Mouse (Mus musculus) heart, embryonic 12.5 days (tissue): ENCODE data around the gene Slc5a10. TPM values are rescaled to one million over a fixed set of nuclear protein-coding genes. Genes with fewer than 3 reads are reported as not detected.

ENCODE experiments used
- ATAC-seq: fragments of 200-750 bp; cut with Nextera tagmentation; 2 replicates; pipeline ENCODE4 v1.8.0; 2017; ENCODE audit warnings: moderate TSS enrichment, moderate library complexity; ENCODE audit not compliant: insufficient number of reproducible peaks, low FRiP score
- H3K27ac ChIP-seq: fragments of 300-500 bp; sonication (generic); 2 replicates; pipeline ENCODE4 v1.5.1; 2016; ENCODE audit warnings: mild to moderate bottlenecking, moderate library complexity; ENCODE audit not compliant: poor library complexity, severe bottlenecking
- H3K27me3 ChIP-seq: fragments of 300-500 bp; sonication (generic); replicated peaks from 2 replicates; pipeline ENCODE4 v1.6.1; 2016; ENCODE audit warnings: mild to moderate bottlenecking, moderate library complexity
- H3K36me3 ChIP-seq: fragments of 300-500 bp; sonication (generic); 2 replicates; pipeline ENCODE4 v1.6.1; 2016; ENCODE audit warnings: mild to moderate bottlenecking, moderate library complexity
- H3K4me1 ChIP-seq: fragments of 300-500 bp; sonication (generic); replicated peaks from 2 replicates; pipeline ENCODE4 v1.6.1; 2016; ENCODE audit warnings: mild to moderate bottlenecking
- H3K4me2 ChIP-seq: fragments of 300-500 bp; sonication (generic); 2 replicates; pipeline ENCODE4 v1.6.1; 2016; ENCODE audit warnings: mild to moderate bottlenecking, moderate library complexity
- H3K4me3 ChIP-seq: fragments of 300-500 bp; sonication (generic); 2 replicates; pipeline ENCODE4 v1.5.1; 2016; ENCODE audit warnings: mild to moderate bottlenecking
- H3K9ac ChIP-seq: fragments of 300-500 bp; sonication (generic); 2 replicates; pipeline ENCODE4 v1.6.1; 2016; ENCODE audit warnings: mild to moderate bottlenecking, moderate library complexity
- H3K9me3 ChIP-seq: fragments of 300-500 bp; sonication (generic); replicated peaks from 2 replicates; pipeline ENCODE4 v1.6.1; 2016; ENCODE audit warnings: mild to moderate bottlenecking, moderate library complexity
- WGBS: fragments of 180-500 bp; shearing (Covaris S2); methylation state at CpG from one replicate; pipeline ENCODE4 v1.1.7; 2016; 5-methylcytosine and 5-hydroxymethylcytosine counted together
- polyA plus RNA-seq: library from polyadenylated mRNA; unstranded; fragments of >200 nt; fragmentation: Nextera tagmentation; extraction: Ambion mirVana; gene quantifications from 2 replicates; pipeline ENCODE4 v1.2.1, GENCODE M21; 2016

The Slc5a10 gene
- not detected in 2 replicates for polyA plus RNA-seq

GRCm38 (mm10) chr11:61720636-61721035 is at the start of gene Slc5a10:
Gene Slc5a10 (minus strand): TSS chr11:61720826.
- Histone ChIP-seq H3K9ac (no peak within 1 kb of the TSS), H3K9me3 (no peaks in the 10 kb centered on the region), H3K4me3 (no peak within 1 kb of the TSS), H3K27ac (no peak within 1 kb of the TSS), H3K4me1 (no peaks in the 10 kb centered on the region), H3K4me2 (no peak within 1 kb of the TSS), H3K36me3 (no peaks in the 10 kb centered on the region), H3K27me3 (no peaks in the 10 kb centered on the region)
- no peak for ATAC-seq
- WGBS, result 80% methylated on average over 3 of the region's 3 CpGs

GRCm38 (mm10) chr11:61761584-61762407 is 41.2 kb upstream of the Slc5a10 start, which contains the start of gene Prpsap2:
Gene Prpsap2 (minus strand): TSS chr11:61762088.
- WGBS, result under 1% methylated on average over 51 of the region's 51 CpGs
- Histone ChIP-seq H3K4me1 (peaks cover 4% of the 10 kb centered on the region; the same call in 1 of the 2 replicates), H3K4me2 (peak within 1 kb of the TSS; percentile 70), H3K27me3 (no peaks in the 10 kb centered on the region), H3K4me3 (peak within 1 kb of the TSS; percentile 80), H3K27ac (peak within 1 kb of the TSS; percentile 82), H3K36me3 (peaks cover 6% of the 10 kb centered on the region), H3K9me3 (no peaks in the 10 kb centered on the region), H3K9ac (peak within 1 kb of the TSS; percentile 83)
- ATAC-seq, result peak; percentile 92

GRCm38 (mm10) chr11:61760518-61760917 is 39.9 kb upstream of the Slc5a10 start:
- no peak for ATAC-seq
- Histone ChIP-seq H3K9me3 (no peaks in the 10 kb centered on the region), H3K4me2 (peak overlapping the region; percentile 70), H3K9ac (no peak overlapping the region), H3K36me3 (peaks cover 13% of the 10 kb centered on the region), H3K27me3 (no peaks in the 10 kb centered on the region), H3K27ac (no peak overlapping the region), H3K4me3 (peak overlapping the region; percentile 80; the same call in 1 of the 2 replicates), H3K4me1 (peaks cover 4% of the 10 kb centered on the region; the same call in 1 of the 2 replicates)
- 64% methylated on average over 5 of the region's 5 CpGs for WGBS

GRCm38 (mm10) chr11:61757151-61757550 is 36.5 kb upstream of the Slc5a10 start:
- 83% methylated on average over 2 of the region's 2 CpGs for WGBS
- no peak overlapping the region for H3K4me2 ChIP-seq
- no peak overlapping the region for H3K27ac ChIP-seq
- no peak for ATAC-seq
- H3K9ac ChIP-seq, result no peak overlapping the region
- H3K36me3 ChIP-seq, result peaks cover 40% of the 10 kb centered on the region
- H3K4me3 ChIP-seq, result no peak overlapping the region
- no peaks in the 10 kb centered on the region for H3K9me3 ChIP-seq
- no peaks in the 10 kb centered on the region for H3K27me3 ChIP-seq
- peaks cover 4% of the 10 kb centered on the region; the same call in 1 of the 2 replicates for H3K4me1 ChIP-seq

GRCm38 (mm10) chr11:61751612-61752011 is 31.0 kb upstream of the Slc5a10 start:
- Histone ChIP-seq H3K36me3 (peaks cover 77% of the 10 kb centered on the region), H3K4me2 (no peak overlapping the region), H3K4me3 (no peak overlapping the region), H3K4me1 (no peaks in the 10 kb centered on the region), H3K9me3 (no peaks in the 10 kb centered on the region), H3K27ac (no peak overlapping the region), H3K9ac (no peak overlapping the region), H3K27me3 (no peaks in the 10 kb centered on the region)
- 81% methylated on average over 5 of the region's 5 CpGs for WGBS
- no peak for ATAC-seq

GRCm38 (mm10) chr11:61747161-61747560 is 26.5 kb upstream of the Slc5a10 start:
- H3K4me3 ChIP-seq, result no peak overlapping the region
- ATAC-seq, result no peak
- H3K4me1 ChIP-seq, result no peaks in the 10 kb centered on the region
- 70% methylated on average over 3 of the region's 3 CpGs for WGBS
- no peak overlapping the region for H3K4me2 ChIP-seq
- peaks cover 77% of the 10 kb centered on the region for H3K36me3 ChIP-seq
- H3K9ac ChIP-seq, result no peak overlapping the region
- H3K27ac ChIP-seq, result no peak overlapping the region
- no peaks in the 10 kb centered on the region for H3K27me3 ChIP-seq
- no peaks in the 10 kb centered on the region for H3K9me3 ChIP-seq

- Histone ChIP-seq H3K9ac (no peak overlapping the region), H3K4me1 (no peaks in the 10 kb centered on the region), H3K27ac (no peak overlapping the region), H3K4me3 (no peak overlapping the region), H3K27me3 (no peaks in the 10 kb centered on the region), H3K4me2 (no peak overlapping the region), H3K9me3 (no peaks in the 10 kb centered on the region), H3K36me3 (peaks cover 78% of the 10 kb centered on the region)
- no peak for ATAC-seq
- WGBS, result 86% methylated on average over 9 of the region's 9 CpGs
These were observed 25.2 kb upstream of the Slc5a10 start for GRCm38 (mm10) chr11:61745781-61746180.

GRCm38 (mm10) chr11:61744460-61744859 is 23.8 kb upstream of the Slc5a10 start:
- H3K27ac ChIP-seq, result no peak overlapping the region
- H3K36me3 ChIP-seq, result peaks cover 77% of the 10 kb centered on the region
- H3K4me1 ChIP-seq, result no peaks in the 10 kb centered on the region
- 69% methylated on average over 3 of the region's 3 CpGs for WGBS
- no peaks in the 10 kb centered on the region for H3K27me3 ChIP-seq
- no peak overlapping the region for H3K9ac ChIP-seq
- ATAC-seq, result no peak
- no peak overlapping the region for H3K4me3 ChIP-seq
- H3K4me2 ChIP-seq, result no peak overlapping the region
- no peaks in the 10 kb centered on the region for H3K9me3 ChIP-seq

- Histone ChIP-seq H3K4me3 (no peak overlapping the region), H3K27me3 (no peaks in the 10 kb centered on the region), H3K27ac (no peak overlapping the region), H3K9me3 (no peaks in the 10 kb centered on the region), H3K36me3 (peaks cover 76% of the 10 kb centered on the region), H3K4me2 (no peak overlapping the region), H3K9ac (no peak overlapping the region), H3K4me1 (no peaks in the 10 kb centered on the region)
- 71% methylated on average over 3 of the region's 3 CpGs for WGBS
- no peak for ATAC-seq
These were observed 23.1 kb upstream of the Slc5a10 start for GRCm38 (mm10) chr11:61743768-61744167.

GRCm38 (mm10) chr11:61740500-61740899 is 19.9 kb upstream of the Slc5a10 start:
- Histone ChIP-seq H3K4me1 (no peaks in the 10 kb centered on the region), H3K27ac (no peak overlapping the region), H3K36me3 (peaks cover 81% of the 10 kb centered on the region), H3K9ac (no peak overlapping the region), H3K4me3 (no peak overlapping the region), H3K27me3 (no peaks in the 10 kb centered on the region), H3K4me2 (no peak overlapping the region), H3K9me3 (no peaks in the 10 kb centered on the region)
- WGBS, result 86% methylated on average over 1 of the region's 1 CpGs
- no peak for ATAC-seq

- Histone ChIP-seq H3K27ac (no peak overlapping the region), H3K9me3 (no peaks in the 10 kb centered on the region), H3K4me2 (no peak overlapping the region), H3K36me3 (peaks cover 89% of the 10 kb centered on the region), H3K9ac (no peak overlapping the region), H3K4me3 (no peak overlapping the region), H3K27me3 (no peaks in the 10 kb centered on the region), H3K4me1 (no peaks in the 10 kb centered on the region)
- no peak for ATAC-seq
- 91% methylated on average over 1 of the region's 1 CpGs for WGBS
These were observed 16.7 kb upstream of the Slc5a10 start for GRCm38 (mm10) chr11:61737290-61737689.
